Mouse (Mus musculus): ENCODE measurements around the gene Gramd1c.

- no peak for TF ChIP-seq CTCF (IDR thresholded peaks at IDR 0.05; ENCODE audit: low read depth)
- no peak for TF ChIP-seq EP300 (IDR thresholded peaks at IDR 0.05; ENCODE audit: low read depth)
Measured at GRCm38 (mm10) chr16:43971741-43972140, 91.4 kb downstream of the Gramd1c start.

Measured in liver, postnatal 0 days (tissue).